Mouse (Mus musculus): ENCODE measurements at regions not wholly inside any gene's neighbourhood (a gene's known extent, or its start where the extent isn't known, plus 50 kb on each side); places are given as distances from the start of the nearest gene placed in this dataset.
"Not testable (repeated sequence)": the region's sequence is repeated elsewhere in the genome, so short reads cannot be mapped to it uniquely, and the experiment has no call there.

GRCm38 (mm10) chr15:89730320-89730719 lies 111.3 kb downstream of the Syt10 start:
- in situ Hi-C loops (cut with MseI, MboI): loop anchor here (25.0 kb wide), 1 partner anchor 482 kb away; the partner anchor contains the start of gene Alg10b (in 2 of the 2)

- in situ Hi-C loops (cut with MseI, MboI): no loop called here
Measured at GRCm38 (mm10) chr15:89724356-89724755, 117.3 kb downstream of the Syt10 start.

- in situ Hi-C loops (cut with MseI, MboI): no loop called here
Measured at GRCm38 (mm10) chr15:89697221-89697620, 105.5 kb upstream of the Rabl2 start.

DNA sequence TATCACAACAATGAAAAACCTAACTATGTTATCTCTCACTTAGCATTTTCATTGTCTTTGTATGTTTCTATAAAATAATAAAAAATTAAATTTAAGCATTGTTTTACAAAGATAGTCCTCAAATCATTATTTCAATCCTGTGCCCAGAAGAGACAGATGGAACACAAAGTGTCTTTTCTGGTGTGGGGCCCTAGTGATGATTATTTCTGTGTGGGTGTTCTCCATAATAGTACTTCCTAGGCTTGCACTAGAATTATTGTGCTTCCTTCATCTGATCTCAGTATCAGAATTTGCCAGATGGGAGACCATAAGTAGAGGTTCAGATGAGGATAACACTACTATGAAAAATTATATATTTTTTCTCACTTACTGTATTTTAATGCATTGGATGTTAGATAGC lies 84.6 kb upstream of the Rabl2 start:
- in situ Hi-C loops (cut with MseI, MboI): no loop called here

DNA sequence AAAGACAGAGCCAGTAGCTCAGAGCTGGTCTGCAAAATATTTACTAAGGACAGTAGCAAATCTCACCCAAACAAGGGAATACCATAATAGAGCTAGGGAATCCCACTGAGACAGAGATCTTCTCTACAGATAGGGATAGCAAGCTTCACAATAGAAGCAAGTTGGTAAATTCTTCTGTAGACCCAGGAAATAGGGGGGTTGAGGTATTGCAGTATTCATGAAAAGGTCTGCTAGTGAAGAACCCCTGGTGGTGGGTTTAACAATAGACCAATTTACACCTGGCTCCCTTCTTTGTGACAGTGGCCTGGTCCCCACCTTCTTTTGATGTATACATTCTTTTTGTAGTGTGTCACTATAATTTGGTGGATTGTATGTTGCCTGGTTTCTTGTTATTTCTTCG lies 64.8 kb upstream of the Rabl2 start:
- in situ Hi-C loops (cut with MseI, MboI): not testable (repeated sequence)
